Mouse (Mus musculus): Measurements from ENCODE around the gene N4bp2l2.

- TF ChIP-seq CTCF (IDR thresholded peaks at IDR 0.05; ENCODE audit: control insufficient read depth, insufficient read depth, insufficient replicate concordance, low read depth, low read length) (no peak), POLR2A (IDR thresholded peaks at IDR 0.05; ENCODE audit: control insufficient read depth, low read depth, low read length) (peak; percentile 49; the same call in 1 of the 2 replicates)
Observed at GRCm38 (mm10) chr5:150593756-150594648, 72.0 kb downstream of the N4bp2l2 start.
